Mouse (Mus musculus): ENCODE measurements around the gene Msantd2.

Msantd2 gene

DNA sequence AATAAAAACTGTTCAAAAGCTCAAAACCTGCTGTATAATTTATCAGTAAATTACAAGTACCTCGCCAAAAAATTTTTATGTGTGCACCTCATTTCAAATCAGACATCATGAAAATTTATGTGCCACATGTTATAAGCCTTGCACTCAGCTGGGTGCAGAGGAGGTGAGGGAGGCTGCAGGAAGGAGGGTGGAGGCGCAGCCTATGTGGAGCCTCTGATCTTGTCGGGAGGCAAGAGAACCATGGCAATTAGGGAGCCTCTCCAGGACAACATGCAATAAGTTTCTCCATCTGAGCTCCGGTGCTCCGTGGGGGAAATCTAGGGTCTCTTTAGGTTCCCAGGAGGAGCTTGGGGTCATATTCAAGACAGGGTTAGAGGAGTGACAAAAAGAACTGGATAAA lies 78.3 kb downstream of the Msantd2 start:
- no peak for ATAC-seq (ENCODE audit: insufficient number of reproducible peaks, low FRiP score, low TSS enrichment)

DNA sequence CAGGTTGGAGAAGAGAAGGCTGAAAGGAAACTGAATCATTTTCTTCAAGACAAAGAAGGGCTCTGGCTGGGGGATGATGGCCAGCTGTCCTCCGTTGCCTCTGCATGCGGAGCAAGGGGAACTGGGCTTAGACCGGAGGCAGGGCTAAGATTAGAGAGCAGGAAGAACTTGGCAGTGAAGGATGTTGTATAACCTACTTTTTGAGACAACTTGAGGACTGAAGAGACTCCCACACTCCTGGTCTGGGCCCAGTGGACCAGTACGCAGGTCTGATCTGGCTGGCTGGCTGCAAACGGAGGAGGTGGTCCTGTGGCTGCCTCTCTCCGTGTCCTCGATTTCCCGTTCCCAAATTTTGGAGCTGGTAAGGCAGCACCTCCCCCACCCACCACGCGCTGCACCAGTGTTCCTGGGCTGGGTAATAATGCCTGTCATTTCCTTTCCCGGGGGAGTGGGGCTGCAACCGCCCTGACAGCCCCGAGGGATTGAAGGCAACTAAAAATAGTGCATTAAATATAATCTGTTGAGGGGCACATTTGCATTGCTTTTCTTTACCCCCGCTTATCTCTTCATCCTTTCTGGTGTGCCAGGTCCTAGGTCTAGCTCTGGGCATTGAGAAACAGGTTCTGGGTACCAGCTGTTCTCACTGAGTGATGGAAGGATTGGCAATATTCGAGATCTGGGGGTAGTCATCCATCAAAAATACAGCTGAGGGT lies 78.9 kb downstream of the Msantd2 start:
- no peak for ATAC-seq (ENCODE audit: insufficient number of reproducible peaks, low FRiP score, low TSS enrichment)

DNA sequence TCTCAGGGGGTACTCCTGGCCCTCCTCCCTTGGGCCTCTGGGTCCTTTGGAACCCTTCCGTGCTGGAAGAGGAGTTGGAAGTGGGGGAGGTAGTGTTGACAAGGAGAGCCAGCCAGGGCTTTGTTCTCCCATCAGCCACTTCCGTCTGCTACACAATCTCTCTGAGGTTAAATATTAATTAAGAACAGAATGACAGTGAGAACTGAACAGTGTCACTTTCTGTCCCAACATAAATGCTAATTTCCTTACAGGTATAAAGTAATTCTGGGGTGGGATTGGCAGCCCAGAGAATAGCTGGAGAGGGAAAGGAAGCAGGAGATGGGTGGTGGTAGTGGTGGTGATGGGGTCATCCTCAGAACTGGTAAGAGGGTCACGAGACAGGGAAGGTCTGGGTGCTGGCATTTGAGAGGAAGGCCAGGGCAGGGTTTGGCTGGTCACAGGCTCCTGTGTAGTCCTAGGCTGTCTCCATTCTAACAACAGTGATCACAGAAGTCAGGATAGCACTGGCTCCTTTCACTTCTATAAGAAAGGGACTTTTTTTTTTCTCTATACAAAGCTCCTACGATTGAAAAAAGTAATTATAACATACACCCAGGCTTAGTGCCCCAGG lies 79.6 kb downstream of the Msantd2 start:
- no peak for ATAC-seq (ENCODE audit: insufficient number of reproducible peaks, low FRiP score, low TSS enrichment)

DNA sequence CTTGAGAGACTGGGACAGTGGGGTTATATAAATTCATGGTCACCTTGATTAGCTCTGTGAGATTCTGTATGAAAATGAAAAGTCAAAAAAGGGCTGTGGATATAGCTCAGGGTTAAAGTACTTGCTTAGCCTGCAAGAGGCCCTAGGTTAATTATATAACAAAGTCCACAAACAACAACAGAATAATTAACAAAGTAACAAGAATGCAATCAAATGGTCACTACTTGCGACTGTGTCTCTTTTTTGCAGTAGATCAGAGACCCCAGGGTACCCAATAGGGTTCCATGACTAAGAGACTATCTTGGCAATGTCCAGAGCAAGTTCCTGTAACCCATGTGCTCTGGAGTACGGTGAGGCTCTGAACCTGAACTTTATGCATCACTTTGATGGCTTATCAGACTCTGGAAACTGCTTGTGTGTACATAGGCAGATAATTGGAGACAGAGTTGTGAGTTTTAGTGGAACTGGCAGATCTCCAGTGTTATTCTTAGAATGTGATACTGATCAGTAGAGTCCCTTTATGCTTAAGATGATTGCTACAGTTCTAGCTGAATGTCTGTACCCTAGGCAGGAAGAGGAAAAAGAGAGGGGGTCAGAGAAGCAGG lies 80.2 kb downstream of the Msantd2 start:
- ATAC-seq (ENCODE audit: insufficient number of reproducible peaks, low FRiP score, low TSS enrichment), result no peak

DNA sequence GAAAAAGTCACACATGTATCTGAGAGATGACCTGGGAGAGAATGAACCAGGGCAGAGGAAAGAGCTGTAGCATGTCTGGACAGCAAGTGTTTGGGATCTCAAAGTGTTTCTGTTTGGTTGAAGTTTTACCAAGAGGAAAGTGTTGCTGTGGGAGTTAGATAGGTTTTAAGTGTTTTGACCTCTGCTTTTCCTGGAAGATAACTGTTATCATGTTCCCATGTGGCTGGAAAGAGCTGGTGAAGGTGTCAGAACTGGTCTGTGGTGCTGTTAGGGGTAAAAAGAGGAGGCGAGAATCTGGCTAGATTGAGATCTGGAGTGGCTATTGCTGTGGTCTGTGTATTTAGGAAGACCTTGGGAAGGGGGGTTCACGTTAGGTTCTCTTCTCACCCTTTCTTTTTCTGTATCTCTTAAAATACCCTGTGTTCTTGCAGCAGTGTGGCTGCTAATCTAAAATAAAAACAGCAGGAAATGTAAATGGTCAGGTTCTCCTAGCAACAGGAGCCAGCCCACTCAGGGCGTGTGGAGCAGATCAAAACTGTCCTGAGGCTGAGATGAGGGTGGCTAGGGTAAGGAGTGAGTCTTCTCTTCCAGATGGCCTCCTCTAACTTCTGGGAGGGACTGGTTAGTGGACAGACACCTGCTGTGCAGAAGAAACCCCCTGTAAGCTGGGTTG lies 83.2 kb downstream of the Msantd2 start:
- no peak for ATAC-seq (ENCODE audit: insufficient number of reproducible peaks, low FRiP score, low TSS enrichment)
